Mouse (Mus musculus) lung, embryonic 14.5 days (tissue): ENCODE measurements around the gene 4933407L21Rik. TPM values are rescaled to one million over a fixed set of nuclear protein-coding genes. Genes with fewer than 3 reads are reported as not detected.

Source experiments
- ATAC-seq: fragments of 200-750 bp; cut with Nextera tagmentation; 2 replicates; pipeline ENCODE4 v1.8.0; 2017; ENCODE audit warnings: mild to moderate bottlenecking, moderate TSS enrichment, moderate library complexity; ENCODE audit not compliant: insufficient read depth
- DNase-seq: peaks from one replicate; pipeline ENCODE4 v3.0.0-alpha.2; 2015
- H3K27ac ChIP-seq: fragments of 300-500 bp; sonication (generic); 2 replicates; pipeline ENCODE4 v1.5.1; 2014; ENCODE audit warnings: low read depth, mild to moderate bottlenecking, moderate library complexity
- H3K27me3 ChIP-seq: fragments of 300-500 bp; sonication (generic); 2 replicates; pipeline ENCODE4 v1.6.1; 2014; ENCODE audit warnings: low read length, control low read depth; ENCODE audit not compliant: insufficient read depth
- H3K36me3 ChIP-seq: fragments of 300-500 bp; sonication (generic); 2 replicates; pipeline ENCODE4 v1.6.1; 2014; ENCODE audit warnings: control low read depth; ENCODE audit not compliant: insufficient read depth
- H3K4me1 ChIP-seq: fragments of 300-500 bp; sonication (generic); 2 replicates; pipeline ENCODE4 v1.6.1; 2014; ENCODE audit warnings: antibody characterized with exemption, control low read depth; ENCODE audit not compliant: insufficient read depth
- H3K4me2 ChIP-seq: fragments of 300-500 bp; sonication (generic); 2 replicates; pipeline ENCODE4 v1.6.1; 2014; ENCODE audit warnings: mild to moderate bottlenecking
- H3K4me3 ChIP-seq: fragments of 300-500 bp; sonication (generic); 2 replicates; pipeline ENCODE4 v1.5.1; 2014; ENCODE audit warnings: low read depth, low read length
- H3K9ac ChIP-seq: fragments of 300-500 bp; sonication (generic); 2 replicates; pipeline ENCODE4 v1.6.1; 2014
- H3K9me3 ChIP-seq: fragments of 300-500 bp; sonication (generic); 2 replicates; pipeline ENCODE4 v1.6.1; 2016; ENCODE audit warnings: low read depth, low read length, control low read depth
- CTCF ChIP-seq: IDR thresholded peaks from 2 replicates; pipeline ENCODE4 v1.5.1; 2016; ENCODE audit warnings: antibody characterized with exemption, low read depth
- WGBS: fragments of 180-500 bp; shearing (Covaris S2); extraction: QIAGEN DNeasy Blood & Tissue Kit; methylation state at CpG from one replicate; pipeline ENCODE4 v1.1.7; 2014; 5-methylcytosine and 5-hydroxymethylcytosine counted together
- polyA plus RNA-seq: library from polyadenylated mRNA; unstranded; fragments of >200 nt; fragmentation: Nextera tagmentation; extraction: Ambion mirVana; gene quantifications from 2 replicates; pipeline ENCODE4 v1.2.1, GENCODE M21; 2014

The 4933407L21Rik gene
- polyA plus RNA-seq, 1 experiment from 2014 or later: not detected

DNA sequence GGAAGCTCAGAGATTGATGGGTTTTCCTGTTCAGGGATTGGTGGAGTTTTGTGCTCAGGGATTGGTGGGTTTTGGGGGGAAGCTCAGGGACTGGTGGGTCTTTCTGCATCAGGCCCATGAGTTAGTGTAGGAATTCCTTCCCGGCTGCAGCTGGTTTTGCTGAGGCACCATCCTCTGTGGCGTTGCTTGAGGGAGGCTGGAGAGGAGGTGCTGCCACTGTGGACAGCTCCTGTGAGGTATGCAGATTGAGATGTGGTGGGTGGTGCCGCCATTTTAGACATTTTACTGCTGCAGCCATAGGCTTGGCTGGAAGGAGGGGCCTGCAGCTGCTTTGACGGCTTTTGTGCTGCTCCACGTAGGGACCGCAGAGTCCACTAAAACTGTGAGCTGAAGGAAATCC, 1.1 kb downstream of the 4933407L21Rik start:
- TF ChIP-seq CTCF: no peak
- H3K36me3 ChIP-seq: no peaks in the 10 kb centered on the region
- no peaks in the 10 kb centered on the region for H3K9me3 ChIP-seq
- no peak overlapping the region for H3K9ac ChIP-seq
- no peak overlapping the region for H3K27ac ChIP-seq
- WGBS: 84% methylated on average over 6 of the region's 6 CpGs
- no peak for ATAC-seq
- no peak overlapping the region for H3K4me2 ChIP-seq
- no peak for DNase-seq
- H3K4me1 ChIP-seq: peaks cover 4% of the 10 kb centered on the region; the same call in 1 of the 2 replicates
- no peak overlapping the region for H3K4me3 ChIP-seq
- no peaks in the 10 kb centered on the region for H3K27me3 ChIP-seq

DNA sequence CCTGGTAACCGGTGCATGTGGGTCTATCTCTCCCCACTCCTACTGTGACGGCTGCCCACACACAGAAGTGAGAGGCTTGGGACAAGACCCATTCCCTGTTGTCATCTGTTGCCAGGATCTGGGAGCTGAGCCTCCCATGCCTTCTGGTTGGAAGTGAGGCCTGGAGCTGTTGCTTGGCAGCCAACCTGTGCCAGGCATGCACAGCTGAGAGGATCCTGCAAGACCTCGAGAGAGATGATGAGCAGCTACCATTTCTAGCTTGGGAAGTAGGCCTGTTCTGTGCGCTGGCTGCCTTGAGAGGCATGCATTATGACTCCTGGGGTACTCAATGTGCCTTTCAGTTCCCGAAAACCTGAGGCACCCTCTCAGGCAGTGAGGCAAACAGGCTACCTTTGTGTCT, 2.9 kb downstream of the 4933407L21Rik start:
- Histone ChIP-seq H3K9me3 (no peaks in the 10 kb centered on the region), H3K27me3 (no peaks in the 10 kb centered on the region), H3K4me1 (peaks cover 4% of the 10 kb centered on the region; the same call in 1 of the 2 replicates), H3K36me3 (no peaks in the 10 kb centered on the region), H3K4me3 (no peak overlapping the region), H3K4me2 (no peak overlapping the region), H3K9ac (no peak overlapping the region), H3K27ac (no peak overlapping the region)
- no peak for DNase-seq
- ATAC-seq: no peak
- TF ChIP-seq CTCF: no peak
- WGBS: 81% methylated on average over 5 of the region's 5 CpGs

DNA sequence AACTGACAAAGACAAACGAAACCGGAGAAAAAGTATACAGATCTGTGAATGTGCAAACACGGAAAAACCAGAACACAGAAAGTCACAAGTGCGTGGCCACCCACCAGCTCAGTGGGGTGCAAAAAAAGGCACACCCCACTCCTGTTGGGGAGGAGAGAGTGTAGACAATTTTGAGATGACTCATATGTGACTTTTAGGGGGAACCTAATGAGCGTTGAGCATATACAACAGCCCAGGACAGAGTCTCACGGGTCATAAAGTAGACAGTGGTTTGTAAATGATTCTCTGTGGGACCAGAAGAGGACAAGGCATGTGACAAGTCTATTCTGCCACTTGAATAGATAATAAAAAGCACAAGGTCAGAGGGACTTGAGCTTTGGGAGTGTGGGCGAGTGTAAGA, 4.9 kb downstream of the 4933407L21Rik start:
- WGBS: 5% methylated on average over 7 of the region's 7 CpGs

DNA sequence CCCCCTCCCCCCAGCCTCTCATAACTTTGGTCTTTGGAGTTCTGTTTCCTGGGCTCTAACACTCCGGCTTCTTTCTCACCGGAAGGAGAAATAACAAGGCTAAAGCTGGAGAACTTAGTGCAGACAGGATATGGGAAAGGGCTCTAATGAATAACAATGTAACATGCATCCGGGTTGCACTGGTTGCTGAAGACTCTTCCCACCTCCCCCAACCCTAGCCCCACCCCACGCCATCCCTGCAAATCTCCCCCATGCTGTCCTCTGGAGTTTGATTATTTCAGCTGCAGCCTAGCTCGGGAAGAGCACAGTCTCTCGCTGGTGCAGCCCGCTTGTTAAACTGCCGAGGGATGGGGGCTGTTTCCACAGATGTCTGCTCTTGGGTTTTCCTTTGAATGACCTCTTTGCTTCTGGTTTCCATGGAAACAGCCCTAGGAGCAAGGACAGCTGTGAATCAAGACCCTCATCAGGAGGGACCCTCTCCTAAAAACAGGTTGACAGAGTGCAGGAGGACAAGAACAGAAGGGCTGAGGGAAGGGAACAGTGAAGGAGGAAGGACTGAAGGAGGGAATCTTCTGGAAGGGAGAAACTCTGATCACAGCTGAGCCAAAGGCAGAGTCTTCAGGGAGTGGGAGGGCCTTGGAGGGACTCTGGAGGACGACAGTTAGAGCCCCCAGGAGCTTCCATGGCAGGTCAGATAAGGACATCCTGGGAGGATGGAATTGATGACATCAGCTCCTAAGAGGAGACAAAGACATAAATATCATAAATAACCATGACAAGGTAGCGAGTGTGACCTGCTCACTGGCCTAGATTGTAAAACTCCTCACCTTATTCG, 5.6 kb downstream of the 4933407L21Rik start:
- 9% methylated on average over 11 of the region's 11 CpGs for whole genome bisulfite sequencing
- Histone ChIP-seq H3K36me3 (no peaks in the 10 kb centered on the region), H3K27ac (no peak overlapping the region), H3K4me1 (peaks cover 4% of the 10 kb centered on the region; the same call in 1 of the 2 replicates), H3K4me3 (no peak overlapping the region), H3K4me2 (peak overlapping the region; percentile 42), H3K9ac (no peak overlapping the region), H3K27me3 (no peaks in the 10 kb centered on the region), H3K9me3 (no peaks in the 10 kb centered on the region)
- TF ChIP-seq CTCF: no peak
- ATAC-seq (peak; percentile 67), DNase-seq (peak; percentile 42)

More for the DNA sequence above, 4.9 kb downstream of the 4933407L21Rik start:
- no peak overlapping the region for H3K9ac ChIP-seq
- H3K36me3 ChIP-seq: no peaks in the 10 kb centered on the region
- DNase-seq: no peak
- H3K4me3 ChIP-seq: no peak overlapping the region
- H3K27me3 ChIP-seq: no peaks in the 10 kb centered on the region
- peak; percentile 33 for ATAC-seq
- peak overlapping the region; percentile 33; the same call in 1 of the 2 replicates for H3K27ac ChIP-seq
- H3K4me2 ChIP-seq: peak overlapping the region; percentile 42
- no peak for TF ChIP-seq CTCF
- H3K9me3 ChIP-seq: no peaks in the 10 kb centered on the region
- H3K4me1 ChIP-seq: peaks cover 4% of the 10 kb centered on the region; the same call in 1 of the 2 replicates

DNA sequence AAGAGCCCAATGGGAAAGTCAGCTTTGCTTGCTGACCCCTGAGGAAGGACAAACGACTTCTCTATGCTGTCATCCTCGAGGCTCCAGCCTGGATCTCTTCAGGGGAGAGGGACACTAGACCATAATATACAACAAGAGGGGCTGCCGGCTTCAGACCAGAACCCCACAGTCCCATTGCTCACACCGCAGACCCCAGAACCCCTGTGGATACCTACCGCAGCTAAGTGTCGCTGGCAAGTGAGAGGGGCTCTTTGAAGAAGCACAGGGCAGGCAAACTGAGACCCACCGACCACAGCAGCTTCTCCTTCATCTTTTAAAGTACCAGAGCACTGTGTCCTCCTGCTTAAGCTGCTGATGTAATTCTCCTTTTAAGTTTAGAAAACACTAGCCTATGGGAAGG, 6.3 kb downstream of the 4933407L21Rik start:
- no peak for ATAC-seq
- H3K27ac ChIP-seq: no peak overlapping the region

DNA sequence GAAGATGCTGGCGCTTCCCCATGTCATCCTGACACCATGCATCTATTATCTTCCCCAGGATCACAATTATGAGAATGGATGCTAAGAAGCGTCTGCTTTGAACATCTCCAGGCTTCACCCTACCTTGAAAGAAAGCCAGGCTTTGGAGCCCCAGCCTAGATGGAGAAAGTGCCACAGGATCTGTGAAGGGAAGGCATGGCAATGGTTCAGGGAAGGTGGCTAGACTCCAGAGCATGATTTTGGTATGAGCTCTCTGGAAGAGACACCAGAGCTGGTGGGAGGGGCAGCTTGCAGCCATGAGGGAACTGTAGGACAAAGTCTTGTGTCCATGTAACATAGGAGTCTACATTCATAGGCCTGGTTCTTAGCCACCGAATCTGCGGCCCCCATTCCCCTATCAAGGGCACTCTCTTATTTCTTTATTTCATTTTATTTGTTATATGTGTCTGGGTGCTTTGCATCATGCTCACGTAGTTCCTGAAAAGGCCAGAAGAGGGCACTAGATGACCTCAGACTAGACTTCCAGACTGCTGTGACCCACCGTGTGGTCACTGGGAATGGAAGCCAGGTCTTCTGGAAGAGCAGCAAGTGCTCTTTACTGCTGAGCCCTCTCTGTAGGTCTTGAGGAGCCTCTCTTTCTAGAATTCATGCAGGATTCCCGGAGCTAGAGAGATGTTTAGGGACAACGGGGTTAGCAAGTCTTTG, 7.0 kb downstream of the 4933407L21Rik start:
- H3K4me1 ChIP-seq: peaks cover 4% of the 10 kb centered on the region; the same call in 1 of the 2 replicates
- no peak overlapping the region for H3K27ac ChIP-seq
- no peak overlapping the region for H3K4me3 ChIP-seq
- 51% methylated on average over 8 of the region's 8 CpGs for WGBS
- H3K36me3 ChIP-seq: no peaks in the 10 kb centered on the region
- no peaks in the 10 kb centered on the region for H3K9me3 ChIP-seq
- DNase-seq: peak; percentile 80
- H3K9ac ChIP-seq: no peak overlapping the region
- no peaks in the 10 kb centered on the region for H3K27me3 ChIP-seq
- TF ChIP-seq CTCF: peak; percentile 69
- no peak for ATAC-seq
- no peak overlapping the region for H3K4me2 ChIP-seq

More for the DNA sequence above, 6.3 kb downstream of the 4933407L21Rik start:
- no peaks in the 10 kb centered on the region for H3K27me3 ChIP-seq
- H3K4me3 ChIP-seq: no peak overlapping the region
- no peak for DNase-seq
- 22% methylated on average over 7 of the region's 7 CpGs for WGBS
- H3K9me3 ChIP-seq: no peaks in the 10 kb centered on the region
- H3K4me2 ChIP-seq: no peak overlapping the region
- no peak overlapping the region for H3K9ac ChIP-seq
- H3K4me1 ChIP-seq: peaks cover 4% of the 10 kb centered on the region; the same call in 1 of the 2 replicates
- H3K36me3 ChIP-seq: no peaks in the 10 kb centered on the region
- TF ChIP-seq CTCF: no peak

DNA sequence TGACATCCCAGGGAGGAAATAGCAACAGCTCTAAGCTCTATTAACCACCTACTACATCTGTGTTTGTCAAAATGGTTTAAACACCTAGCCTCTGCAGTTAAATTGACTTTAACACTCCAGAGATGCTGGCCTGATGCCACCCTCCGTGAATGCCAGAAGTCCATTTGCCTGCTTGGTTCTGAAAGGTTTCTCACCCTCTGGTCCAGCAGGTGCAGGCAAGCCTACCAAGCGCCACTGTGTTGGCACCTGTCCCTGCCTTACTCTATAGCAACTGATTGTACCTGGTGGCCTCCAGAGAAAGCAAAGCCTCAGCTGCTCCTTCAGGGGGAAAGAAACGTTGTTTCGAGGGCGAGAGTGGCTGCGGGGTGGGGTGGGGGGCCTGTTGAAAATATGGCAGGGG, 8.0 kb downstream of the 4933407L21Rik start:
- no peak for TF ChIP-seq CTCF
- 55% methylated on average over 6 of the region's 6 CpGs for WGBS
- ATAC-seq (no peak), DNase-seq (peak; percentile 19)
- Histone ChIP-seq H3K9ac (no peak overlapping the region), H3K4me1 (peaks cover 4% of the 10 kb centered on the region; the same call in 1 of the 2 replicates), H3K9me3 (no peaks in the 10 kb centered on the region), H3K27me3 (no peaks in the 10 kb centered on the region), H3K4me2 (no peak overlapping the region), H3K27ac (no peak overlapping the region), H3K36me3 (no peaks in the 10 kb centered on the region), H3K4me3 (no peak overlapping the region)
